In the genomic region with DNA sequence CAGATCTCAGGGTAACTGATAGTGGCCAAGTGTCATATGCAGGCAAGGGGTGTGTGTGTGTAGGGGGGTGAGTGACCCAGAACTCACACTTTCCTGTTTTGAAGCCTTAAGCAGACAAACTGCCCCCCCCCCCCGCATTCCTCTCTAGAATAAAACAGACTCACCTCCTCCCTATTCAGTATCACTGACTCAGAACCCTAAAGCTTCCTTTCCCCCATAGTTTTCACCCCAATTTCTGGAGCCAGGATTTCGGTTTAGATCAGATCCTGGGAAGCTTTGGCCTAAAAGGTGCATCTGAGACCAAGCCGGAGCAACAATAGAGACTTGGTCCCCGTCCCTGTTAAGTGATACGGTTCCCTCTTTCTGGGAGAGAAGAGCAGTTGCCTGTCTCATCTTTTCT, we compare ENCODE assay signal across 38 mouse cellular contexts. TPM values are rescaled to one million over a fixed set of nuclear protein-coding genes. Genes with fewer than 3 reads are reported as not detected.
"Had no signal": no experiment of that assay in that cellular context is flagged by ENCODE, and none has a peak within 500 bp of the region (broad histone marks: within the 10 kb centered on the region; RNA-seq: fewer than 3 reads in every experiment).

No protein-coding gene starts in this region.

- H3K4me2 ChIP-seq: liver, embryonic 11.5 days; liver, embryonic 13.5 days had no signal

- H3K36me3 ChIP-seq: heart, embryonic 10.5 days; heart, embryonic 13.5 days; heart, embryonic 15.5 days; kidney, embryonic 15.5 days; limb, embryonic 10.5 days; limb, embryonic 12.5 days; liver, embryonic 13.5 days had no signal

- ATAC-seq: forebrain, postnatal 0 days; hindbrain, postnatal 0 days; intestine, embryonic 16.5 days had no signal

- DNase-seq: forebrain, postnatal 0 days; gastrocnemius, postnatal 14 days; gastrocnemius, postnatal 36 days; heart, adult 18-20 months; heart, postnatal 14 days; heart, postnatal 36 days; kidney, adult 11 months; kidney, adult 2 months; kidney, adult 9 months; kidney, postnatal 14 days; kidney, postnatal 36 days; layer of hippocampus, adult 9-11 months; layer of hippocampus, postnatal 36 days; liver; liver, embryonic 13.5 days had no signal

- H3K9ac ChIP-seq: forebrain, postnatal 0 days; heart, embryonic 15.5 days; kidney, embryonic 15.5 days; limb, embryonic 12.5 days; liver, embryonic 13.5 days had no signal

- H3K27ac ChIP-seq: heart, embryonic 10.5 days; heart, embryonic 13.5 days; heart, embryonic 15.5 days; hindbrain, postnatal 0 days; kidney, embryonic 15.5 days; kidney, postnatal 0 days; limb, embryonic 10.5 days; limb, embryonic 12.5 days; liver, embryonic 13.5 days had no signal

- H3K4me1 ChIP-seq: liver, embryonic 13.5 days had no signal

- H3K9me3 ChIP-seq: heart, embryonic 10.5 days; heart, embryonic 13.5 days; heart, embryonic 15.5 days; kidney, embryonic 15.5 days; limb, embryonic 10.5 days; limb, embryonic 12.5 days; liver, embryonic 13.5 days had no signal

RNA-seq across cellular contexts. Expression of gene Fev, which starts 1.8 kb away (rescaled TPM):
- total RNA-seq: forebrain, postnatal 0 days; gastrocnemius, adult 18-20 months; gastrocnemius, adult 8-10 months; gastrocnemius, postnatal 14 days; gastrocnemius, postnatal 36 days; heart, adult 18-20 months; heart, adult 8-10 months; heart, postnatal 14 days; heart, postnatal 36 days; hematopoietic stem cell, adult 5-6 weeks; layer of hippocampus, adult 18-20 months; layer of hippocampus, adult 8-10 months; layer of hippocampus, postnatal 14 days; layer of hippocampus, postnatal 36 days; left cerebral cortex, adult 18-20 months; left cerebral cortex, postnatal 14 days; left cerebral cortex, postnatal 36 days had no signal
- polyA plus RNA-seq: forebrain, postnatal 0 days; gonadal fat pad, adult 2 months; kidney, adult 2 months; limb, embryonic 10.5 days had no signal

RNA-seq across cellular contexts. Expression of gene Cryba2, which starts 9.5 kb away (rescaled TPM):
- total RNA-seq: forebrain, postnatal 0 days; gastrocnemius, adult 18-20 months; gastrocnemius, adult 8-10 months; gastrocnemius, postnatal 14 days; gastrocnemius, postnatal 36 days; heart, adult 18-20 months; heart, adult 8-10 months; heart, postnatal 14 days; heart, postnatal 36 days; hematopoietic stem cell, adult 5-6 weeks; hindbrain, postnatal 0 days; layer of hippocampus, postnatal 36 days had no signal
- polyA plus RNA-seq: forebrain, postnatal 0 days; heart, embryonic 10.5 days; heart, embryonic 13.5 days; heart, embryonic 15.5 days; heart, postnatal 0 days; kidney, adult 2 months; kidney, embryonic 15.5 days; kidney, postnatal 0 days; limb, embryonic 10.5 days; limb, embryonic 12.5 days; limb, embryonic 14.5 days; liver, embryonic 11.5 days; liver, embryonic 13.5 days had no signal

RNA-seq across cellular contexts. Expression of gene Cdk5r2, which starts 28.7 kb away (rescaled TPM):
- total RNA-seq: gastrocnemius, adult 18-20 months; gastrocnemius, adult 8-10 months; gastrocnemius, postnatal 36 days; heart, adult 18-20 months; heart, postnatal 14 days; heart, postnatal 36 days; hematopoietic stem cell, adult 5-6 weeks had no signal
- polyA plus RNA-seq: heart, embryonic 10.5 days; heart, embryonic 13.5 days; heart, embryonic 15.5 days; heart, postnatal 0 days; kidney, postnatal 0 days; limb, embryonic 10.5 days; limb, embryonic 12.5 days; liver, embryonic 13.5 days had no signal

RNA-seq across cellular contexts. Expression of gene Cfap65, which starts 52.0 kb away (rescaled TPM):
- total RNA-seq: gastrocnemius, adult 18-20 months; gastrocnemius, adult 8-10 months; gastrocnemius, postnatal 14 days; gastrocnemius, postnatal 36 days; heart, adult 8-10 months; heart, postnatal 36 days; hematopoietic stem cell, adult 5-6 weeks had no signal
- polyA plus RNA-seq: heart, embryonic 10.5 days; heart, embryonic 13.5 days; heart, embryonic 15.5 days; heart, postnatal 0 days; limb, embryonic 10.5 days; limb, embryonic 12.5 days; limb, embryonic 14.5 days; liver, embryonic 11.5 days; liver, embryonic 13.5 days had no signal
